Mouse (Mus musculus): ENCODE measurements around the gene Ifitm1. TPM values are rescaled to one million over a fixed set of nuclear protein-coding genes. Genes with fewer than 3 reads are reported as not detected.

Ifitm1 gene
- polyA plus RNA-seq, 1 experiment from 2014 or later = 23.4 TPM

GRCm38 (mm10) chr7:140951765-140952164 lies 15.3 kb upstream of the Ifitm1 start:
- no peaks in the 10 kb centered on the region for H3K9me3 ChIP-seq (replicated peaks)
- ATAC-seq = no peak
- no peak overlapping the region for H3K27ac ChIP-seq
- H3K36me3 ChIP-seq = peaks cover 33% of the 10 kb centered on the region
- H3K4me2 ChIP-seq = no peak overlapping the region
- 57% methylated on average over 6 of the region's 6 CpGs for WGBS (ENCODE audit: insufficient replicate concordance)
- H3K4me3 ChIP-seq = no peak overlapping the region
- no peak overlapping the region for H3K9ac ChIP-seq
- H3K4me1 ChIP-seq = peaks cover 79% of the 10 kb centered on the region
- no peaks in the 10 kb centered on the region for H3K27me3 ChIP-seq (replicated peaks)

GRCm38 (mm10) chr7:140952441-140952840 lies 14.6 kb upstream of the Ifitm1 start:
- WGBS (ENCODE audit: insufficient replicate concordance) = 69% methylated on average over 7 of the region's 7 CpGs
- no peak overlapping the region for H3K4me3 ChIP-seq
- H3K36me3 ChIP-seq = peaks cover 28% of the 10 kb centered on the region
- H3K27me3 ChIP-seq (replicated peaks) = no peaks in the 10 kb centered on the region
- H3K4me1 ChIP-seq = peaks cover 78% of the 10 kb centered on the region
- no peaks in the 10 kb centered on the region for H3K9me3 ChIP-seq (replicated peaks)
- H3K9ac ChIP-seq = no peak overlapping the region
- H3K27ac ChIP-seq = no peak overlapping the region
- no peak for ATAC-seq
- H3K4me2 ChIP-seq = no peak overlapping the region

GRCm38 (mm10) chr7:140953133-140953532 lies 13.9 kb upstream of the Ifitm1 start:
- no peak for ATAC-seq
- Histone ChIP-seq H3K4me3 (no peak overlapping the region), H3K27me3 (replicated peaks) (no peaks in the 10 kb centered on the region), H3K4me2 (peak overlapping the region; percentile 66), H3K4me1 (peaks cover 72% of the 10 kb centered on the region), H3K9me3 (replicated peaks) (no peaks in the 10 kb centered on the region), H3K9ac (no peak overlapping the region), H3K27ac (no peak overlapping the region), H3K36me3 (peaks cover 21% of the 10 kb centered on the region)
- 53% methylated on average over 11 of the region's 11 CpGs for WGBS (ENCODE audit: insufficient replicate concordance)

GRCm38 (mm10) chr7:140953800-140954732 lies 13.0 kb upstream of the Ifitm1 start:
- Histone ChIP-seq H3K27me3 (replicated peaks) (no peaks in the 10 kb centered on the region), H3K9me3 (replicated peaks) (no peaks in the 10 kb centered on the region), H3K4me1 (peaks cover 68% of the 10 kb centered on the region), H3K4me2 (peak overlapping the region; percentile 66), H3K4me3 (peak overlapping the region; percentile 57), H3K36me3 (peaks cover 12% of the 10 kb centered on the region), H3K27ac (peak overlapping the region; percentile 3; the same call in 1 of the 2 replicates), H3K9ac (0 out of 2 replicates have a peak overlapping the region, but pooled peaks have one; percentile 1)
- no peak for ATAC-seq
- 44% methylated on average over 15 of the region's 15 CpGs for WGBS (ENCODE audit: insufficient replicate concordance)

- peak overlapping the region; percentile 57 for H3K4me3 ChIP-seq
Measured at GRCm38 (mm10) chr7:140954733-140955071, 12.3 kb upstream of the Ifitm1 start.

GRCm38 (mm10) chr7:140955342-140955741 lies 11.7 kb upstream of the Ifitm1 start:
- H3K27me3 ChIP-seq (replicated peaks) = no peaks in the 10 kb centered on the region
- 8% methylated on average over 17 of the region's 17 CpGs for WGBS (ENCODE audit: insufficient replicate concordance)
- peak overlapping the region; percentile 59 for H3K9ac ChIP-seq
- peak overlapping the region; percentile 57 for H3K4me3 ChIP-seq
- H3K27ac ChIP-seq = peak overlapping the region; percentile 79
- no peaks in the 10 kb centered on the region for H3K9me3 ChIP-seq (replicated peaks)
- peaks cover 7% of the 10 kb centered on the region; the same call in 1 of the 2 replicates for H3K36me3 ChIP-seq
- peak; percentile 33 for ATAC-seq
- H3K4me2 ChIP-seq = peak overlapping the region; percentile 66
- H3K4me1 ChIP-seq = peaks cover 73% of the 10 kb centered on the region

More at GRCm38 (mm10) chr7:140954733-140955071, 12.3 kb upstream of the Ifitm1 start:
- Histone ChIP-seq H3K27me3 (replicated peaks) (no peaks in the 10 kb centered on the region), H3K9ac (peak overlapping the region; percentile 59; the same call in 1 of the 2 replicates), H3K9me3 (replicated peaks) (no peaks in the 10 kb centered on the region), H3K27ac (peak overlapping the region; percentile 79), H3K4me1 (peaks cover 74% of the 10 kb centered on the region), H3K36me3 (peaks cover 7% of the 10 kb centered on the region; the same call in 1 of the 2 replicates), H3K4me2 (peak overlapping the region; percentile 66)
- ATAC-seq = no peak
- 10% methylated on average over 9 of the region's 9 CpGs for WGBS (ENCODE audit: insufficient replicate concordance)

GRCm38 (mm10) chr7:140955758-140956555 lies 11.1 kb upstream of the Ifitm1 start, which contains the start of the genes Gm45717 and Ifitm2:
Gm45717 (minus strand) TSS chr7:140955937.
Ifitm2 (minus strand) TSS chr7:140955987.
- Histone ChIP-seq H3K4me1 (peaks cover 67% of the 10 kb centered on the region), H3K36me3 (peaks cover 7% of the 10 kb centered on the region; the same call in 1 of the 2 replicates), H3K4me2 (peak within 1 kb of the TSS; percentile 66), H3K9me3 (replicated peaks) (no peaks in the 10 kb centered on the region), H3K4me3 (peak within 1 kb of the TSS; percentile 57), H3K9ac (peak within 1 kb of the TSS; percentile 59), H3K27me3 (replicated peaks) (no peaks in the 10 kb centered on the region), H3K27ac (peak within 1 kb of the TSS; percentile 79)
- peak; percentile 71 for ATAC-seq
- 19% methylated on average over 11 of the region's 11 CpGs for WGBS (ENCODE audit: insufficient replicate concordance)

- Histone ChIP-seq H3K27me3 (replicated peaks) (no peaks in the 10 kb centered on the region), H3K9me3 (replicated peaks) (no peaks in the 10 kb centered on the region), H3K4me2 (peak overlapping the region; percentile 66), H3K4me1 (peaks cover 61% of the 10 kb centered on the region), H3K4me3 (no peak overlapping the region), H3K27ac (peak overlapping the region; percentile 79), H3K36me3 (peaks cover 7% of the 10 kb centered on the region; the same call in 1 of the 2 replicates), H3K9ac (no peak overlapping the region)
- ATAC-seq = no peak
- 65% methylated on average over 6 of the region's 6 CpGs for WGBS (ENCODE audit: insufficient replicate concordance)
Measured at GRCm38 (mm10) chr7:140956556-140956869, 10.5 kb upstream of the Ifitm1 start.

GRCm38 (mm10) chr7:140959181-140959901 lies 7.7 kb upstream of the Ifitm1 start:
- Histone ChIP-seq H3K27ac (no peak overlapping the region), H3K9me3 (replicated peaks) (no peaks in the 10 kb centered on the region), H3K4me2 (no peak overlapping the region), H3K4me1 (peaks cover 38% of the 10 kb centered on the region), H3K4me3 (no peak overlapping the region), H3K27me3 (replicated peaks) (no peaks in the 10 kb centered on the region), H3K36me3 (no peaks in the 10 kb centered on the region), H3K9ac (no peak overlapping the region)
- no peak for ATAC-seq
- 9% methylated on average over 9 of the region's 9 CpGs for WGBS (ENCODE audit: insufficient replicate concordance)

- 47% methylated on average over 5 of the region's 5 CpGs for WGBS (ENCODE audit: insufficient replicate concordance)
- H3K9me3 ChIP-seq (replicated peaks) = no peaks in the 10 kb centered on the region
Measured at GRCm38 (mm10) chr7:140960026-140960425, 7.0 kb upstream of the Ifitm1 start.

GRCm38 (mm10) chr7:140961416-140961815 lies 5.6 kb upstream of the Ifitm1 start:
- ATAC-seq = no peak
- no peaks in the 10 kb centered on the region for H3K27me3 ChIP-seq (replicated peaks)
- no peaks in the 10 kb centered on the region for H3K36me3 ChIP-seq
- H3K4me1 ChIP-seq = peaks cover 19% of the 10 kb centered on the region
- no peak overlapping the region for H3K4me2 ChIP-seq
- no peak overlapping the region for H3K4me3 ChIP-seq
- H3K9me3 ChIP-seq (replicated peaks) = no peaks in the 10 kb centered on the region
- no peak overlapping the region for H3K27ac ChIP-seq
- H3K9ac ChIP-seq = no peak overlapping the region
- 63% methylated on average over 2 of the region's 2 CpGs for WGBS (ENCODE audit: insufficient replicate concordance)

More at GRCm38 (mm10) chr7:140960026-140960425, 7.0 kb upstream of the Ifitm1 start:
- H3K4me2 ChIP-seq = no peak overlapping the region
- no peak for ATAC-seq
- no peaks in the 10 kb centered on the region for H3K27me3 ChIP-seq (replicated peaks)
- no peak overlapping the region for H3K9ac ChIP-seq
- peaks cover 31% of the 10 kb centered on the region for H3K4me1 ChIP-seq
- H3K4me3 ChIP-seq = no peak overlapping the region
- H3K36me3 ChIP-seq = no peaks in the 10 kb centered on the region
- no peak overlapping the region for H3K27ac ChIP-seq
